Mouse (Mus musculus) brain, embryonic 14.5 days (tissue): ENCODE results near the gene Stx2. TPM values are rescaled to one million over a fixed set of nuclear protein-coding genes. Genes with fewer than 3 reads are reported as not detected.

Experiments
- DNase-seq: peaks from one replicate; pipeline ENCODE4 v3.0.0-alpha.2; 2011; ENCODE audit warnings: low read depth
- CTCF ChIP-seq: fragments of 200-500 bp; IDR thresholded peaks from 2 replicates; pipeline ENCODE4 v1.5.1; 2012; ENCODE audit warnings: inconsistent platforms, mild to moderate bottlenecking, moderate library complexity, borderline replicate concordance; ENCODE audit not compliant: insufficient read depth, insufficient read length; ENCODE audit errors: extremely low read depth
- POLR2A ChIP-seq: fragments of 200-500 bp; IDR thresholded peaks from 2 replicates; pipeline ENCODE4 v1.6.1; 2012; ENCODE audit warnings: mild to moderate bottlenecking, inconsistent platforms, borderline replicate concordance; ENCODE audit not compliant: poor library complexity, insufficient read depth, insufficient read length, severe bottlenecking; ENCODE audit errors: extremely low read depth
- polyA plus RNA-seq: library from polyadenylated mRNA; depleted of rRNA; stranded (reverse); fragments of >200 nt; gene quantifications from 2 replicates; pipeline ENCODE4 v1.2.3, GENCODE M21; 2012

The Stx2 gene
- polyA plus RNA-seq, 1 experiment: 40.9 TPM

DNA sequence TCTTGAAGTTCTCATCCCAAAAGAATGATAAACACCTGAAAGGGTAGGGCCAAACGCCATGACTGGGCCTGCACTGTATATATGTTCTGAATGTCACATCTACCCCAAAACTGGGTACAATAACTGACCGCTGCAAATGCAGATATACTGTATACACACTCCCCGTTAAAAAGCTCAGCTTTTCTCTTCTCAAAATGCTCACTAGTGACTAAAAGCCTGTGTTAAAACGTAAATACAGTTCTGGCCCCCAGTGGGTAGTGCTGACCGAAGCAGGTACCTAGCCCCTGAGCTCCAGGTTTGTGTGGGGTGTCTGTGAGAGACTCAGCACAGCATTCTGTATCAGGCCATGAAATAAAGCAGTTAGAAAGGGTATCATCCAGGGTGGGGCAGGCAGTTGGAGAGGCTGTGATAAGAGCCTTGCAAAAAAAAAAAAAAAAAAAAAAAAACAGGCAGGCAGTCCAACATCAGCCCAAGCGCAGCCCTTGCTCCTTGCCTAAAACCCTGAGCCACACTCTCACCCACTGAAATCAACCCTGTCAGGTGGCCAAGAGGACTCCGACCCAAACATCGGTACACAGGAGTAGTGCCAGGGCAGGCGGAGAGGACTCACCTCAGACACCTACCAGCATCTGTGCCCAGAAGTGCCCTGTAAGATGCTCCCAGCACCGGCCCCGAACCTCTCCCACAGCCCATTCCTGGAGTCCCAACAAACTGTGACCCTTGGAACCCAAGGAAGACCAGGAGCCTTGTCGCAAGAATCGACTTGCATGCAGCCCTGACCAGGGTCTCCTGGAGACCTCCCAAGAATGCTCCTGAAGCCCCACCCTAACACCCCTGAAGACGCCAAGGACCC is 1.0 kb downstream of the Stx2 start:
- no peak for DNase-seq
- TF ChIP-seq CTCF: no peak
- TF ChIP-seq POLR2A: no peak

DNA sequence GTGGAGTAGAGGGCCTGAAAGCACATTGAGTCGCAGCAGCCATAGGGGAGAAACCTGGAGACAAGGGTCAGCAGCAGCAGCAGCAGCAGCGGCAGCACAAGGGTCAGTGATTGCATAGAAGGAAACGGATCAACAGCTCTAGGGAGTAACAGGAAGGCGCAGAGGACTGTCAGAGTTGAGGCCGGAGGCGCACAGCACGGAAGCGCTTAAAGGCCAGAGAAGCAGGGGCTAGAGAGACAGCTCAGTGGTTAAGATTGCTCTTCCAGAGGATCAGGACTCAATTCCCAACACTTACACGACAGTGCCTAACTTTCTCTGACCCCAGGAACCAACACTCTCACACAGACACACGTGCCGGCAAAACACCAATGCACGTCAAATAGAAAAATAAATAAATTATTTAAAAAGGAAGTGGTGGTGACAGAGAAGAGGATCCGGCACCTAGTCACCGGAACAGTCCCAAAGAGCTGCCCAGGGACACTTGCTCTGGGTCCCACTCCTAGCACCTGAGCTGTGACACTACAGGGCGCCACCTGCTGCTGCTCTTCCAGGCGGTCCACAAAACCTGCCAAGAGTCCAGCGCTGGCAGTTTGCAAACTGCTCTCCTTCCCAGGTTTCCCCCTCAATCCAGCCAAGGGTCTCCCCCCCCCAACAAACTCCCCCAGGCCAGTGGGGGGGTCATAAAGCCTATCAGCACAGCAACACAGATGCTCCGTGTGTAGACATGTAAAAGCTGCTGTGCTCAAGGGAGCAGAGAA is 2.2 kb downstream of the Stx2 start:
- TF ChIP-seq CTCF: no peak
- TF ChIP-seq POLR2A: no peak

GRCm38 (mm10) chr5:129005416-129005815 is 3.0 kb downstream of the Stx2 start:
- TF ChIP-seq CTCF (no peak), POLR2A (no peak)
- peak; percentile 29 for DNase-seq

More for the DNA sequence above, 2.2 kb downstream of the Stx2 start:
- DNase-seq: no peak

GRCm38 (mm10) chr5:129002571-129003011 is 5.8 kb downstream of the Stx2 start:
- TF ChIP-seq CTCF (no peak), POLR2A (no peak)
- no peak for DNase-seq

GRCm38 (mm10) chr5:129000706-129001468 is 7.5 kb downstream of the Stx2 start:
- no peak for TF ChIP-seq POLR2A
- no peak for TF ChIP-seq CTCF
- DNase-seq: no peak

- DNase-seq: peak; percentile 83
Measured at GRCm38 (mm10) chr5:128987141-128987954, 21.0 kb downstream of the Stx2 start.

DNA sequence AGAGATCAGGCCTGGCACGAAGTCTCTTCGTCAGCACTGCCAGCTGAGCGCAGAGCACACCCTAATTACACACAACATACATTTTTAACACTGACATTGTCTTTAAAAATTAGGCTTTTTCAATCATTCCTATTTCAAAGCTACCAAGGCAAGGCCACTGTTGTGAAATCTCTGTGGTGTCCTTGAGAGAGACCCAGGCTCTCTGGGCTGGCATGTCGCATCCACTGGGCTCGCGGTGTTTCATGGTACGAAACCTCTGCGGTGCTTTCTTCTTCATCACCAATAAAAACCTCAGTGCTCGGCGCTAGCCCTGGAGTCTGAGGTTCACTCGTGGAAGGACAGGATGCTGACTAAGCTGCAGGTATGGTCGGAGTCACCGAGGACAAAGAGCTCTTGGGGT is 22.4 kb downstream of the Stx2 start:
- DNase-seq: no peak
- TF ChIP-seq CTCF: no peak
- no peak for TF ChIP-seq POLR2A

More at GRCm38 (mm10) chr5:128987141-128987954, 21.0 kb downstream of the Stx2 start:
- TF ChIP-seq POLR2A (no peak), CTCF (no peak)

- DNase-seq: no peak
- TF ChIP-seq CTCF (no peak), POLR2A (no peak)
Measured at GRCm38 (mm10) chr5:128984536-128984935, 23.8 kb downstream of the Stx2 start.

DNA sequence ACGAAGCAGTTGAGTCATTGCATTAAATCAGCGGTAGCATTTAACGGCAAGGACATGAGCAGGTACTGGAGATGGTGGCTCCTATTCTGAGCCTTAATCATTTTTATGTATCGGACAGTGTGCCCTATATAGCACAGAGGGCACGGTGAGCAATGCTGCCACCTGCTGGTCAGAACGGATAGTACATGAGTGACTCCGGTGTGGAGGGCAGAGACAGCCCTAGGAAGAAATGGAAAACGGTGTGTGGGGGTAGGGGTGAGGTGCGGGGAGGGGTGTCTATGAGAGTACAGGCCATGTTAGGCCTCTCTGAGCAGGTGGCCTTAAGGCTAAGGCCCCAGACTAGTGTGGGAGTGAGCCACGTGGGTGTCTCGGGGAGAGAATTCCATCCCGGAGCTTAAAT is 26.8 kb downstream of the Stx2 start:
- peak; percentile 89 for TF ChIP-seq CTCF
- no peak for TF ChIP-seq POLR2A
- peak; percentile 55 for DNase-seq

DNA sequence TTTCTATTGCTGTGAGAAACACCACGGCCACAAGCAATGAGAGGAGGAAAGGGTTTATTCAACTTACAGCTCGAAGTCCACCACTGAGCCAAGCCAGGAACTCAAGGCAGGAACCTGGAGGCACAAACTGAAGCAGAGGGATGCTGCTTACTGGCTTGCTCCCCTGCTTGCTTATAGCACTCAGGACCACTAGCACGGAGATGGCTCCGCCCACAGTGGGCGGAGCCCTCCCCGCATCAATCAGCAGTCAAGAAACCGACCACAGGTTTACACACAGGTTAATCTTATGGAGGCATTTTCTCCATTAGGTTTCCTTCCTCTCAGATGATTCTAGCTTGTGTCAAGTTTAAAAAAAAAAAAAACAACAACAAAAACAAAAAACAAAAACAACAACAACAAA is 27.5 kb downstream of the Stx2 start:
- TF ChIP-seq CTCF (no peak), POLR2A (no peak)
- DNase-seq: no peak
